17 mouse cellular contexts compared by ENCODE assay signal in genomic region chr5:38522977-38523376, GRCm38 (mm10). TPM values are rescaled to one million over a fixed set of nuclear protein-coding genes. Genes with fewer than 3 reads are reported as not detected.
DNase-seq lines count a peak whose midpoint lies in the region; TF ChIP-seq lines count a peak whose summit lies in the region.
"Had no signal": no experiment of that assay in that cellular context is flagged by ENCODE, and none has a peak within 500 bp of the region (broad histone marks: within the 10 kb centered on the region; RNA-seq: fewer than 3 reads in every experiment).

No protein-coding gene starts in this region.

- TF ChIP-seq POLR2A in myocyte (IDR thresholded peaks at IDR 0.05; ENCODE audit: insufficient read length, low read depth) = no peak

- H3K27me3 ChIP-seq in myocyte (ENCODE audit: control insufficient read depth, insufficient read depth, insufficient read length) = no peaks in the 10 kb centered on the region
- H3K27me3 ChIP-seq: CH12.LX, Patski had no signal

- H3K79me2 ChIP-seq in myocyte (ENCODE audit: control insufficient read depth, insufficient read depth) = no peaks in the 10 kb centered on the region

- no peak overlapping the region for H3K4me3 ChIP-seq in myocyte

- peak; percentile 25 for DNase-seq in A20 (ENCODE audit: low read depth, low spot score)
- no peak for DNase-seq in kidney, adult 8-10 months
- no peak for DNase-seq in cerebellum, adult 9-10 months
- DNase-seq: adrenal gland, adult 2 months; adrenal gland, adult 8-10 months; adrenal gland, postnatal 10 days; adrenal gland, postnatal 14 days; adrenal gland, postnatal 25 days; adrenal gland, postnatal 36 days; B cell, adult 2 months; cerebellum, adult 11 months; cerebellum, adult 11-12 months; cerebellum, adult 18-20 months; cerebellum, adult 2 months had no signal

- no peak overlapping the region for H3K4me2 ChIP-seq in myocyte (ENCODE audit: low read depth)

- no peak overlapping the region for H3ac ChIP-seq in myocyte (ENCODE audit: control insufficient read depth, insufficient read length)

- peaks cover 13% of the 10 kb centered on the region for H3K36me3 ChIP-seq in myocyte (ENCODE audit: control insufficient read depth, insufficient read depth)

TF ChIP-seq in myocyte, 11 proteins besides CTCF, POLR2A, EP300 and RAD21:
- TF ChIP-seq TCF3 (IDR thresholded peaks at IDR 0.05; ENCODE audit: insufficient read length, low read depth) = no peak
- peak; percentile 8 to 76 (median 68) for TF ChIP-seq MYOD1 (IDR thresholded peaks at IDR 0.05; ENCODE audit: control insufficient read depth in 1 of 3, insufficient read length in 2 of 3, low read depth in 2 of 3)
- TF ChIP-seq POLR2AphosphoS2 (IDR thresholded peaks at IDR 0.05; ENCODE audit: insufficient read length, low read depth) = no peak
- TF ChIP-seq MYOG (IDR thresholded peaks at IDR 0.05; ENCODE audit: control insufficient read depth in 1 of 3, insufficient read depth in 1 of 3, insufficient read length in 2 of 3, low read depth in 2 of 3) = peak in 2 of 3 experiments; percentile 49 to 70
- TF ChIP-seq MAX (IDR thresholded peaks at IDR 0.05; ENCODE audit: low read depth) = no peak
- TF ChIP-seq REST (IDR thresholded peaks at IDR 0.05; ENCODE audit: insufficient read depth, insufficient read length) = no peak

RNA-seq across cellular contexts. Expression of gene Slc2a9, which starts 20.0 kb away (rescaled TPM):
- polyA plus RNA-seq in myocyte (2012; fragmentation: generic; extraction: Trizol) = 1.1 TPM

RNA-seq across cellular contexts. Expression of gene Wdr1, which starts 40.0 kb away (rescaled TPM):
- polyA plus RNA-seq in myocyte (2012; fragmentation: generic; extraction: Trizol) = 130 TPM
